Mouse (Mus musculus) embryonic facial prominence, embryonic 14.5 days (tissue): Measurements from ENCODE around the gene Rrp1. TPM values are rescaled to one million over a fixed set of nuclear protein-coding genes. Genes with fewer than 3 reads are reported as not detected.
"Not testable (repeated sequence)": the region's sequence is repeated elsewhere in the genome, so short reads cannot be mapped to it uniquely, and the experiment has no call there.

Experiments
- ATAC-seq: fragments of 200-750 bp; cut with Nextera tagmentation; 2 replicates; pipeline ENCODE4 v1.8.0; 2017; ENCODE audit warnings: low read depth, moderate number of reproducible peaks, moderate TSS enrichment
- DNase-seq: peaks from one replicate; pipeline ENCODE4 v3.0.0-alpha.2; 2015; ENCODE audit warnings: low spot score
- H3K27ac ChIP-seq: fragments of 300-500 bp; sonication (generic); replicated peaks from 2 replicates; pipeline ENCODE4 v1.5.1; 2014; ENCODE audit warnings: low read depth, mild to moderate bottlenecking, low read length, moderate library complexity
- H3K27me3 ChIP-seq: fragments of 300-500 bp; sonication (generic); replicated peaks from 2 replicates; pipeline ENCODE4 v1.6.1; 2014; ENCODE audit warnings: low read length; ENCODE audit not compliant: control insufficient read depth, insufficient read depth
- H3K36me3 ChIP-seq: fragments of 300-500 bp; sonication (generic); 2 replicates; pipeline ENCODE4 v1.6.1; 2014; ENCODE audit warnings: low read length, mixed read lengths; ENCODE audit not compliant: control insufficient read depth, insufficient read depth
- H3K4me1 ChIP-seq: fragments of 300-500 bp; sonication (generic); 2 replicates; pipeline ENCODE4 v1.6.1; 2014; ENCODE audit warnings: antibody characterized with exemption, low read length; ENCODE audit not compliant: control insufficient read depth, insufficient read depth
- H3K4me2 ChIP-seq: fragments of 300-500 bp; sonication (generic); 2 replicates; pipeline ENCODE4 v1.6.1; 2014; ENCODE audit warnings: low read depth, mild to moderate bottlenecking, low read length, moderate library complexity, mixed read lengths
- H3K4me3 ChIP-seq: fragments of 300-500 bp; sonication (generic); 2 replicates; pipeline ENCODE4 v1.5.1; 2014; ENCODE audit warnings: low read depth, mild to moderate bottlenecking, low read length
- H3K9ac ChIP-seq: fragments of 300-500 bp; sonication (generic); 2 replicates; pipeline ENCODE4 v1.6.1; 2014; ENCODE audit warnings: low read depth, mild to moderate bottlenecking, low read length, moderate library complexity, mixed read lengths
- H3K9me3 ChIP-seq: fragments of 300-500 bp; sonication (generic); 2 replicates; pipeline ENCODE4 v1.6.1; 2016; ENCODE audit warnings: low read length; ENCODE audit not compliant: control insufficient read depth
- WGBS: fragments of 180-500 bp; shearing (Covaris S2); extraction: QIAGEN DNeasy Blood & Tissue Kit; methylation state at CpG from one replicate; pipeline ENCODE4 v1.1.7; 2014; 5-methylcytosine and 5-hydroxymethylcytosine counted together
- polyA plus RNA-seq: library from polyadenylated mRNA; unstranded; fragments of >200 nt; fragmentation: Nextera tagmentation; extraction: Ambion mirVana; gene quantifications from 2 replicates; pipeline ENCODE4 v1.2.1, GENCODE M21; 2014

The Rrp1 gene
- polyA plus RNA-seq, 1 experiment from 2014 or later: 204 TPM

DNA sequence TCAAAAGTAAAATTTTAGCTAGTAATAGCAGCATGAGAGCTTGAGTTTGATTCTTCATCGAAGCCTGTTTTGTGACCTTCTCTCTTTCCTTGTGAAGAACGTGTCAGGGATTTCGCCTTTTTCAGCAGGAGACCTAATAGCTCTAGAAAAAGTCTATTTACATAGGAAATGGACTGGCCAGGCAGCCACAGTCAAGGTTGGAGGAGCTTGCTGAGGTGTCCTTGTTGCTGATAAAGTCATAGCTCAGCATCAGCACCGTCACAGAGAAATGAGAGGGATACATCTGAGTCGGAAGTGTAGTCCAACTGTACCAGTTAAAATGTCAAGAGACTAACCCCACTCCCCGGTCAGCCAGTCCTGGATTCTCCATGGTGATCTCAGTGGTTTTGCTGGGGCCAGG, 47.3 kb downstream of the Rrp1 start:
- H3K9ac ChIP-seq: no peak overlapping the region
- H3K4me3 ChIP-seq: no peak overlapping the region
- no peaks in the 10 kb centered on the region for H3K9me3 ChIP-seq
- no peak overlapping the region for H3K4me2 ChIP-seq
- DNase-seq (no peak), ATAC-seq (no peak)
- H3K36me3 ChIP-seq: no peaks in the 10 kb centered on the region
- no peak overlapping the region for H3K27ac ChIP-seq
- 81% methylated on average over 6 of the region's 6 CpGs for WGBS
- H3K27me3 ChIP-seq: no peaks in the 10 kb centered on the region
- no peaks in the 10 kb centered on the region for H3K4me1 ChIP-seq

- Histone ChIP-seq H3K9me3 (no peaks in the 10 kb centered on the region), H3K36me3 (no peaks in the 10 kb centered on the region), H3K4me3 (no peak overlapping the region), H3K4me2 (no peak overlapping the region), H3K27me3 (no peaks in the 10 kb centered on the region), H3K4me1 (no peaks in the 10 kb centered on the region), H3K9ac (no peak overlapping the region), H3K27ac (no peak overlapping the region)
- ATAC-seq: no peak
- WGBS: 77% methylated on average over 2 of the region's 2 CpGs
- no peak for DNase-seq
Observed at GRCm38 (mm10) chr10:78364106-78364505, 48.7 kb downstream of the Rrp1 start.

DNA sequence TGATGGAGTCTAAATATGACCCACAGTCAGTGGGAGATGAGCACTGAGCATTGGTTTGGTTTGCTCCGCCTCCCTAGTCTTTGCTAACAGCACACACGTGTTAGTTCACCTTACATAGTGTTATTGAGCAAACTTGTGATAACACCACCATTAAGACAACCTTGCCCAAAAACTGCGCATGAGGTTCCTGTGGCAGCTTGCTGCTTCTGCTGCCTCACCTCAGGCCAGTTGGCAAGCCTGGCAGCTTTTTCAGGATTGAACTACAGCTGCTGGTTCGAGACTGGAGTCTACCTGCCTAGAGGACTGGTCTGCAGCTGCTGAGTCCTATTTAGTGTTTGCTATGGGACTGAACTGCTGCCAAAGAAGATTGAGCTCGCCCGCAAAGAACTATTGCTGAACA, 49.5 kb downstream of the Rrp1 start:
- no peak overlapping the region for H3K4me2 ChIP-seq
- H3K4me1 ChIP-seq: no peaks in the 10 kb centered on the region
- ATAC-seq (no peak), DNase-seq (no peak)
- H3K27ac ChIP-seq: no peak overlapping the region
- no peaks in the 10 kb centered on the region for H3K9me3 ChIP-seq
- no peak overlapping the region for H3K4me3 ChIP-seq
- no peaks in the 10 kb centered on the region for H3K27me3 ChIP-seq
- no peaks in the 10 kb centered on the region for H3K36me3 ChIP-seq
- H3K9ac ChIP-seq: no peak overlapping the region
- WGBS: 89% methylated on average over 6 of the region's 6 CpGs

- Histone ChIP-seq H3K9me3 (no peaks in the 10 kb centered on the region), H3K27ac (no peak overlapping the region), H3K36me3 (no peaks in the 10 kb centered on the region), H3K9ac (no peak overlapping the region), H3K4me1 (no peaks in the 10 kb centered on the region), H3K4me2 (no peak overlapping the region), H3K27me3 (no peaks in the 10 kb centered on the region), H3K4me3 (no peak overlapping the region)
- ATAC-seq (no peak), DNase-seq (no peak)
- 83% methylated on average over 2 of the region's 2 CpGs for WGBS
Observed at GRCm38 (mm10) chr10:78361951-78362350, 50.9 kb downstream of the Rrp1 start.

DNA sequence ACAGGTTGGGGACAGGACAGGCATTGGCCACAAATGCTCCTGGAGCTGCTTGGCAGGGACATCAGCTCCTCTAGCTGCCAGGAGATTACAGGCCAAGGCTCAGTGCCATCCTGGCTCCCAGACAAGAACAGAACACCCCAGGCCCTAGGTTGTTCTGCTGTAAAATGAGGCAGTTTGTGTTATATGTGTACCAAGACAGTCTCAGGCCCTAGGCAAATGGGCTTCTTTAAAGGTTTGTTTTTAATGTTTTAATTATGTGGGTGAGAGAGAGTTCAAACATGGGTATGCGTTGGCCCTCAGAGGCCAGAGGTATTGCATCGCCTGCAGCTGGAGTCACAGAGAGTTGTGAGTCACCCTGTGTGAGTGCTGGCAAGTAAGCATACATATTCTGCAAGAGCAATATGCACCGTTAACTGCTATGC, 52.5 kb downstream of the Rrp1 start:
- H3K9me3 ChIP-seq: no peaks in the 10 kb centered on the region
- no peaks in the 10 kb centered on the region for H3K27me3 ChIP-seq
- ATAC-seq (no peak), DNase-seq (no peak)
- H3K4me2 ChIP-seq: no peak overlapping the region
- peaks cover 7% of the 10 kb centered on the region; the same call in 1 of the 2 replicates for H3K4me1 ChIP-seq
- H3K36me3 ChIP-seq: no peaks in the 10 kb centered on the region
- 39% methylated on average over 3 of the region's 3 CpGs for WGBS
- no peak overlapping the region for H3K9ac ChIP-seq
- H3K27ac ChIP-seq: no peak overlapping the region
- no peak overlapping the region for H3K4me3 ChIP-seq

GRCm38 (mm10) chr10:78358999-78359398, 53.8 kb downstream of the Rrp1 start:
- not testable (repeated sequence) for ATAC-seq, H3K36me3 ChIP-seq
- WGBS: 81% methylated on average over 3 of the region's 3 CpGs

GRCm38 (mm10) chr10:78358266-78358665, 54.6 kb downstream of the Rrp1 start:
- ATAC-seq: no peak

More at GRCm38 (mm10) chr10:78358999-78359398, 53.8 kb downstream of the Rrp1 start:
- H3K4me1 ChIP-seq, H3K27ac ChIP-seq, H3K4me3 ChIP-seq, H3K9ac ChIP-seq, H3K27me3 ChIP-seq, H3K4me2 ChIP-seq, H3K9me3 ChIP-seq, DNase-seq: not testable (repeated sequence)

DNA sequence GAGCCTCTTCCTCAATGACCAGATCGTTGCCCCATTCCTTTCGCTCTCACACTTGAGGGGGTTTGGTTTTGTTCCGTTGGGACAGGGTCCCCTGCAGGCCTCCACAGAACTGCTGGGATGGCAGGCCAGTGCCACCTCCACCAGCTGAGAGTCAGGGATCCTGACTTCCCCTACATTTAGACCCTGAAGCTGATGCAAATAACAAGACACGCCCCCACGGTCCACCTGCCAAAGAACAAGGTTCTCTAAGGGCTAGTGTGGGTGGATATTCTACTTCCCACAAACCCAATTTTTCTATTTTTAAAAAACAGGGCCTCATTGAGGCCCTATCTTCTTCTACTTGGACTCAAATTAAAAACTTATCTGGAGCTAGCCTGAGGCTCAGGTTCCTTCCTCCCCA, 55.1 kb downstream of the Rrp1 start:
- 90% methylated on average over 5 of the region's 5 CpGs for WGBS

More at GRCm38 (mm10) chr10:78358266-78358665, 54.6 kb downstream of the Rrp1 start:
- DNase-seq: no peak
- WGBS: 90% methylated on average over 4 of the region's 4 CpGs
- Histone ChIP-seq H3K9me3 (no peaks in the 10 kb centered on the region), H3K27ac (no peak overlapping the region), H3K27me3 (no peaks in the 10 kb centered on the region), H3K9ac (no peak overlapping the region), H3K4me3 (no peak overlapping the region), H3K4me2 (no peak overlapping the region), H3K4me1 (peaks cover 7% of the 10 kb centered on the region; the same call in 1 of the 2 replicates), H3K36me3 (no peaks in the 10 kb centered on the region)

DNA sequence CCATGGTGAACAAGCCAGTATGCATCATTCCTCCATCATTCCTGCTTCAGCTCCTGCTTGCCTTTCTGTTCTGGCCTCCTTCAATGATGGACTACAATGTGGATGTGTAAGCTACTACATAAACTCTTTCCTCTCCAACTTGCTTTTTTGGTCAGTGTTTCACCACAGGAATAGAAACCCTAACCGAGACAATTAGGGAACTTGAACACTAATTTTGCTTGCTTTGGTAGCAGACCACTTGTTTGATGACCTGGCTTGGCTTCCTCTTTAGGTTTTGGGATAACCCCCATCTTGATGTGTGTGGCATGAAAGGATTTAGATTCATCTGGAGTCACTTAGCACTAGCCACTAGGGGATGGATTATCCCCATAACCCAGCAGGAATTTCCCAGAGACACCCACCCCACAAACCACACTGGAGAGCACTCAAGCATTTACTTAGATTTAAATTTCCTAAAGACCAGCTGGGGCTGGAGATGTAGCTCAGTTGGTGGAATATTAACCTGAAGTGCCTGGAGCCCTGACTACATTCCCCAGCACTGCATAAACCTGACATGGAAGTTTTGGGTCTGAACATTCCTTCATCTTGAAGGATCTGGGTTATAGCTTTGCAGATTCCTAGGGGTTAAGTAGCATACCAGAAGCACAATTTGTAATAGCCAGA, 56.8 kb downstream of the Rrp1 start:
- H3K9me3 ChIP-seq: no peaks in the 10 kb centered on the region
- 39% methylated on average over 1 of the region's 1 CpGs for whole genome bisulfite sequencing
- no peak overlapping the region for H3K9ac ChIP-seq
- no peaks in the 10 kb centered on the region for H3K36me3 ChIP-seq
- H3K4me2 ChIP-seq: no peak overlapping the region
- no peak overlapping the region; the same call in 1 of the 2 replicates for H3K27ac ChIP-seq
- H3K4me1 ChIP-seq: peaks cover 16% of the 10 kb centered on the region
- H3K27me3 ChIP-seq: no peaks in the 10 kb centered on the region
- H3K4me3 ChIP-seq: no peak overlapping the region
- DNase-seq (peak; percentile 70), ATAC-seq (no peak)

More for the DNA sequence above, 55.1 kb downstream of the Rrp1 start:
- H3K27me3 ChIP-seq: no peaks in the 10 kb centered on the region
- H3K27ac ChIP-seq: no peak overlapping the region
- DNase-seq: no peak
- H3K9me3 ChIP-seq: no peaks in the 10 kb centered on the region
- no peaks in the 10 kb centered on the region for H3K36me3 ChIP-seq
- ATAC-seq: no peak
- no peak overlapping the region for H3K4me3 ChIP-seq
- H3K9ac ChIP-seq: no peak overlapping the region
- no peak overlapping the region for H3K4me2 ChIP-seq
- peaks cover 10% of the 10 kb centered on the region; the same call in 1 of the 2 replicates for H3K4me1 ChIP-seq
